ENCODE assay signal across 16 mouse cellular contexts in the genomic region with DNA sequence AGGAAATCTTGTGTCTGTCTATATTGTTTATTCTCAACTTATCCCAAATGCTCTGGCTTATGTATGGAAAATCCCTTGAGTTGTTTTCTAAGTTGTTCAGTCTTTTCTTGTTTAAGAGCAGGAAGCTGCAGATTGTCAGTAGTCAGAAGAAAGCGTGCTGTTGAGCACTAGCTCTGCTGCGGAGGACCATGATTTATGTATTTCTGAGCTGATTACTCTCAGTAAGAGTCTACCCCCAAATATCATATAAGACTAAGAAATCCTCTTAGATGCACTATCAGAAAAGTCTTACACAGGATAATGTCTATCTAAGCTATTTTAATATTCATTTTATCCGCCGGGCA.
DNase-seq lines count a peak whose midpoint lies in the region; ATAC-seq and TF ChIP-seq lines count a peak whose summit lies in the region.
"Had no signal": no experiment of that assay in that cellular context is flagged by ENCODE, and none has a peak within 500 bp of the region (broad histone marks: within the 10 kb centered on the region; RNA-seq: fewer than 3 reads in every experiment).

No protein-coding gene starts in this region.

- no peaks in the 10 kb centered on the region for H3K36me3 ChIP-seq in lung, embryonic 14.5 days (ENCODE audit: insufficient read depth)
- no peaks in the 10 kb centered on the region for H3K36me3 ChIP-seq in embryonic facial prominence, embryonic 15.5 days
- no peaks in the 10 kb centered on the region for H3K36me3 ChIP-seq in stomach, embryonic 15.5 days
- H3K36me3 ChIP-seq: heart, embryonic 15.5 days; hindbrain, embryonic 12.5 days; liver, embryonic 15.5 days; neural tube, embryonic 12.5 days had no signal

- ATAC-seq in lung, embryonic 14.5 days (ENCODE audit: insufficient read depth), result no peak
- ATAC-seq in embryonic facial prominence, embryonic 15.5 days (ENCODE audit: insufficient number of reproducible peaks, low FRiP score, low TSS enrichment, low read depth), result 0 out of 2 replicates have a peak, but pooled peaks have one; percentile 19
- peak; percentile 50; the same call in 1 of the 2 replicates for ATAC-seq in stomach, embryonic 15.5 days (ENCODE audit: insufficient read depth, low FRiP score, low read depth)
- no peak for ATAC-seq in frontal cortex, adult (ENCODE audit: low TSS enrichment)

- WGBS in lung, embryonic 14.5 days, result 88% methylated on average over 4 of the region's 4 CpGs
- 67% methylated on average over 4 of the region's 4 CpGs for WGBS in embryonic facial prominence, embryonic 15.5 days
- 69% methylated on average over 4 of the region's 4 CpGs for WGBS in stomach, embryonic 15.5 days

- H3K9ac ChIP-seq in lung, embryonic 14.5 days, result no peak overlapping the region
- H3K9ac ChIP-seq in embryonic facial prominence, embryonic 15.5 days, result no peak overlapping the region
- H3K9ac ChIP-seq in stomach, embryonic 15.5 days, result no peak overlapping the region
- H3K9ac ChIP-seq: heart, embryonic 15.5 days; hindbrain, embryonic 12.5 days; liver, embryonic 15.5 days; neural tube, embryonic 12.5 days had no signal

- no peak overlapping the region for H3K4me3 ChIP-seq in lung, embryonic 14.5 days (ENCODE audit: low read depth, low read length)
- H3K4me3 ChIP-seq in embryonic facial prominence, embryonic 15.5 days (replicated peaks), result no peak overlapping the region
- no peak overlapping the region for H3K4me3 ChIP-seq in stomach, embryonic 15.5 days (replicated peaks)
- H3K4me3 ChIP-seq: erythroblast, embryonic 14.5 days; heart, embryonic 15.5 days; hindbrain, embryonic 12.5 days; liver, embryonic 15.5 days; neural tube, embryonic 12.5 days had no signal

- H3K4me2 ChIP-seq in lung, embryonic 14.5 days, result no peak overlapping the region
- H3K4me2 ChIP-seq in embryonic facial prominence, embryonic 15.5 days (replicated peaks), result no peak overlapping the region; the same call in 1 of the 2 replicates
- H3K4me2 ChIP-seq in stomach, embryonic 15.5 days, result no peak overlapping the region
- H3K4me2 ChIP-seq: heart, embryonic 15.5 days; hindbrain, embryonic 12.5 days; liver, embryonic 15.5 days; neural tube, embryonic 12.5 days had no signal

- H3K27ac ChIP-seq in lung, embryonic 14.5 days (ENCODE audit: low read depth), result peak overlapping the region; percentile 30; the same call in 1 of the 2 replicates
- H3K27ac ChIP-seq in embryonic facial prominence, embryonic 15.5 days (replicated peaks), result peak overlapping the region; percentile 79
- peak overlapping the region; percentile 59; the same call in 1 of the 2 replicates for H3K27ac ChIP-seq in stomach, embryonic 15.5 days
- H3K27ac ChIP-seq: heart, embryonic 15.5 days; hindbrain, embryonic 12.5 days; liver, embryonic 15.5 days; neural tube, embryonic 12.5 days had no signal

- TF ChIP-seq CTCF in lung, embryonic 14.5 days (IDR thresholded peaks at IDR 0.05; ENCODE audit: low read depth), result no peak

- DNase-seq in heart, adult 11 months, result peak; percentile 55
- DNase-seq in heart, postnatal 25 days (ENCODE audit: low spot score), result no peak
- DNase-seq in lung, embryonic 14.5 days, result no peak
- no peak for DNase-seq in lung, adult 18-20 months
- no peak for DNase-seq in gastrocnemius, adult 8-10 months (ENCODE audit: low spot score in 2 of 2)
- DNase-seq: cerebellum, adult 9-11 months; right cerebral cortex, postnatal 4 days had no signal

- H3K9me3 ChIP-seq in lung, embryonic 14.5 days (ENCODE audit: low read depth, low read length), result no peaks in the 10 kb centered on the region
- H3K9me3 ChIP-seq in embryonic facial prominence, embryonic 15.5 days (replicated peaks), result no peaks in the 10 kb centered on the region
- H3K9me3 ChIP-seq in stomach, embryonic 15.5 days, result no peaks in the 10 kb centered on the region
- H3K9me3 ChIP-seq: heart, embryonic 15.5 days; hindbrain, embryonic 12.5 days; liver, embryonic 15.5 days; neural tube, embryonic 12.5 days had no signal

- no peaks in the 10 kb centered on the region for H3K27me3 ChIP-seq in lung, embryonic 14.5 days (ENCODE audit: insufficient read depth, low read length)
- H3K27me3 ChIP-seq in embryonic facial prominence, embryonic 15.5 days, result no peaks in the 10 kb centered on the region
- no peaks in the 10 kb centered on the region for H3K27me3 ChIP-seq in stomach, embryonic 15.5 days (replicated peaks)
- H3K27me3 ChIP-seq: heart, embryonic 15.5 days; hindbrain, embryonic 12.5 days; liver, embryonic 15.5 days; neural tube, embryonic 12.5 days; Patski had no signal

- intact Hi-C loops in heart, postnatal 25 days (cut with DNase I), result no loop called here

- H3K4me1 ChIP-seq in lung, embryonic 14.5 days (ENCODE audit: insufficient read depth), result peaks cover 8% of the 10 kb centered on the region; the same call in 1 of the 2 replicates
- H3K4me1 ChIP-seq in embryonic facial prominence, embryonic 15.5 days, result peaks cover 10% of the 10 kb centered on the region
- no peaks in the 10 kb centered on the region for H3K4me1 ChIP-seq in stomach, embryonic 15.5 days
- H3K4me1 ChIP-seq: liver, embryonic 15.5 days had no signal

Comparison
In these comparisons a context has a peak if more than half of its experiments do, and no peak if none do; other contexts are left out.
1. ATAC-seq: peak in embryonic facial prominence, embryonic 15.5 days (single experiment) and stomach, embryonic 15.5 days (single experiment); none in lung, embryonic 14.5 days (single experiment) and frontal cortex, adult (single experiment).
2. Peak in every context shown above with its lines, with median percentiles within 50 percentile points of each other: H3K27ac ChIP-seq.